Mouse (Mus musculus): ENCODE results near the gene Gm20747. TPM values are rescaled to one million over a fixed set of nuclear protein-coding genes. Genes with fewer than 3 reads are reported as not detected.
"Not testable (repeated sequence)": the region's sequence is repeated elsewhere in the genome, so short reads cannot be mapped to it uniquely, and the experiment has no call there.

The Gm20747 gene
- not detected in 2 replicates for polyA plus RNA-seq (2015; fragmentation: Nextera tagmentation; extraction: Ambion mirVana)

GRCm38 (mm10) chrY:53418191-53418590 is at the start of gene Gm20747:
Gm20747 (minus strand) TSS chrY:53418291.
- no CpG with 5 or more reads among the region's 3 CpGs for WGBS
- H3K4me3 ChIP-seq (ENCODE audit: low read depth, low read length); H3K9ac ChIP-seq (replicated peaks; ENCODE audit: low read depth); H3K4me1 ChIP-seq (ENCODE audit: insufficient read depth, low read depth, low read length); H3K9me3 ChIP-seq (ENCODE audit: low read length); H3K27ac ChIP-seq (ENCODE audit: low read length); ATAC-seq; DNase-seq (ENCODE audit: low spot score); H3K4me2 ChIP-seq (replicated peaks; ENCODE audit: low read depth, low read length); H3K27me3 ChIP-seq (replicated peaks; ENCODE audit: insufficient read depth, low read length); H3K36me3 ChIP-seq (ENCODE audit: insufficient read depth, low read length): not testable (repeated sequence)

Measured in lung, postnatal 0 days (tissue).